Mouse (Mus musculus): ENCODE measurements around the gene Slc25a22.

Gene Slc25a22

GRCm38 (mm10) chr7:141433517-141434400 is 3.9 kb downstream of the Slc25a22 start:
- no peak for DNase-seq

GRCm38 (mm10) chr7:141432741-141433516 is 4.8 kb downstream of the Slc25a22 start:
- no peak for DNase-seq

- no peak for DNase-seq
Observed at GRCm38 (mm10) chr7:141432186-141432611, 5.5 kb downstream of the Slc25a22 start.

GRCm38 (mm10) chr7:141431434-141432185 is 6.1 kb downstream of the Slc25a22 start:
- no peak for DNase-seq

GRCm38 (mm10) chr7:141430585-141431240 is 7.0 kb downstream of the Slc25a22 start:
- DNase-seq: no peak

- no peak for DNase-seq
Observed at GRCm38 (mm10) chr7:141429840-141430584, 7.7 kb downstream of the Slc25a22 start.

- peak in 1 of 2 experiments; percentile 56 for DNase-seq
Observed at GRCm38 (mm10) chr7:141429310-141429709, 8.4 kb downstream of the Slc25a22 start, which contains the start of gene Cend1. Gene Cend1, minus strand, starts transcription at chr7:141429491.

GRCm38 (mm10) chr7:141428701-141429100 is 9.0 kb downstream of the Slc25a22 start:
- no peak for DNase-seq

GRCm38 (mm10) chr7:141426948-141427730 is 10.6 kb downstream of the Slc25a22 start:
- no peak for DNase-seq

- DNase-seq: no peak
Observed at GRCm38 (mm10) chr7:141423811-141424210, 13.9 kb downstream of the Slc25a22 start.

- no peak for DNase-seq
Observed at GRCm38 (mm10) chr7:141420030-141420702, 17.5 kb downstream of the Slc25a22 start.

GRCm38 (mm10) chr7:141418970-141419369 is 18.7 kb downstream of the Slc25a22 start:
- DNase-seq: peak in 1 of 2 experiments; percentile 41

GRCm38 (mm10) chr7:141417731-141418681 is 19.7 kb downstream of the Slc25a22 start:
- no peak for DNase-seq

GRCm38 (mm10) chr7:141416144-141416841 is 21.4 kb downstream of the Slc25a22 start:
- DNase-seq: no peak

GRCm38 (mm10) chr7:141413809-141414584 is 23.7 kb downstream of the Slc25a22 start, which contains the start of gene Gatd1:
Gene Gatd1, minus strand, starts transcription at chr7:141414136.
- DNase-seq: peak; percentile 98 to 99

- no peak for DNase-seq
Observed at GRCm38 (mm10) chr7:141413331-141413730, 24.4 kb downstream of the Slc25a22 start.

- DNase-seq: no peak
Observed at GRCm38 (mm10) chr7:141411667-141412066, 26.0 kb downstream of the Slc25a22 start.
